Mouse (Mus musculus) MEL (cell line): ENCODE data around the gene Fam204a. TPM values are rescaled to one million over a fixed set of nuclear protein-coding genes. Genes with fewer than 3 reads are reported as not detected.
A peak's percentile ranks its signal among the peaks of the same experiment; 100 is the strongest.

Experiments
- DNase-seq: peaks from one replicate; pipeline ENCODE4 v3.0.0; 2011; ENCODE audit warnings: low read depth, low spot score
- H3K27ac ChIP-seq: 2 replicates; pipeline ENCODE4 v1.5.1; 2012; ENCODE audit warnings: low read depth, mild to moderate bottlenecking, control low read depth, low read length, moderate library complexity; ENCODE audit not compliant: control insufficient read depth
- H3K27me3 ChIP-seq, 2 experiments: fragments of 150-350 bp in 1 of 2; sonication (generic) in 1 of 2; 2 replicates each; pipeline ENCODE4 v1.6.1; 2012; ENCODE audit warnings: low read length in 2 of 2, mild to moderate bottlenecking in 2 of 2, improper control_type of control experiment in 1 of 2, moderate library complexity in 1 of 2; ENCODE audit not compliant: insufficient read depth in 2 of 2, control insufficient read depth in 1 of 2
- H3K36me3 ChIP-seq, 2 experiments: 2 replicates each; pipeline ENCODE4 v1.6.1; 2012 to 2014; ENCODE audit warnings: low read length in 2 of 2, improper control_type of control experiment in 1 of 2, inconsistent platforms in 1 of 2, mild to moderate bottlenecking in 1 of 2; ENCODE audit not compliant: insufficient read depth in 2 of 2, control insufficient read depth in 1 of 2
- H3K4me1 ChIP-seq, 2 experiments: fragments of 150-350 bp in 1 of 2; sonication (generic) in 1 of 2; 2 replicates each; pipeline ENCODE4 v1.6.1; 2012; ENCODE audit warnings: low read length in 2 of 2, improper control_type of control experiment in 1 of 2, mild to moderate bottlenecking in 1 of 2; ENCODE audit not compliant: insufficient read depth in 2 of 2, control insufficient read depth in 1 of 2
- H3K4me3 ChIP-seq, 2 experiments: fragments of 150-350 bp in 1 of 2; sonication (generic) in 1 of 2; 2 replicates each; pipeline ENCODE4 v1.5.1; 2012; ENCODE audit warnings: low read depth in 2 of 2, low read length in 2 of 2, mild to moderate bottlenecking in 2 of 2, moderate library complexity in 2 of 2, control low read depth in 1 of 2, improper control_type of control experiment in 1 of 2; ENCODE audit not compliant: control insufficient read depth in 1 of 2, insufficient read depth in 1 of 2
- H3K79me2 ChIP-seq: 2 replicates; pipeline ENCODE4 v1.6.1; 2012; ENCODE audit warnings: mild to moderate bottlenecking, low read length, moderate library complexity; ENCODE audit not compliant: control insufficient read depth, poor library complexity, insufficient read depth
- H3K9ac ChIP-seq: 2 replicates; pipeline ENCODE4 v1.6.1; 2012; ENCODE audit warnings: low read depth, mild to moderate bottlenecking, control low read depth, low read length, moderate library complexity; ENCODE audit not compliant: control insufficient read depth, poor library complexity, severe bottlenecking
- H3K9me3 ChIP-seq: fragments of 150-350 bp; sonication (generic); replicated peaks from 2 replicates; pipeline ENCODE4 v1.6.1; 2012; ENCODE audit warnings: mild to moderate bottlenecking, low read length, improper control_type of control experiment, moderate library complexity; ENCODE audit not compliant: insufficient read depth
- BHLHE40 ChIP-seq: IDR thresholded peaks from 2 replicates; pipeline ENCODE4 v1.6.1; 2012; ENCODE audit warnings: low read depth, mild to moderate bottlenecking, inconsistent platforms, low read length, improper control_type of control experiment, borderline replicate concordance
- CHD2 ChIP-seq: IDR thresholded peaks from 2 replicates; pipeline ENCODE4 v1.6.1; 2011; ENCODE audit warnings: low read length, improper control_type of control experiment
- CTCF ChIP-seq, 3 experiments: IDR thresholded peaks in 2 of 3; conservative IDR thresholded peaks in 1 of 3; 2 replicates each; pipeline ENCODE4 v1.5.1; 2011 to 2012; ENCODE audit warnings: low read length in 3 of 3, low read depth in 2 of 3, mild to moderate bottlenecking in 2 of 3, improper control_type of control experiment in 1 of 3, inconsistent platforms in 1 of 3, mixed read lengths in 1 of 3, moderate library complexity in 1 of 3; ENCODE audit not compliant: control insufficient read depth in 1 of 3, insufficient read depth in 1 of 3, poor library complexity in 1 of 3, severe bottlenecking in 1 of 3
- E2F4 ChIP-seq: IDR thresholded peaks from 2 replicates; pipeline ENCODE4 v1.6.1; 2011; ENCODE audit warnings: low read depth, low read length, improper control_type of control experiment, borderline replicate concordance
- ELF1 ChIP-seq: IDR thresholded peaks from 2 replicates; pipeline ENCODE4 v1.6.1; 2014; ENCODE audit warnings: low read depth, mild to moderate bottlenecking, inconsistent platforms, low read length, improper control_type of control experiment, moderate library complexity
- EP300 ChIP-seq, 2 experiments: IDR thresholded peaks; 2 replicates each; pipeline ENCODE4 v1.6.1; 2011; ENCODE audit warnings: improper control_type of control experiment in 2 of 2, low read length in 2 of 2, low read depth in 1 of 2, mild to moderate bottlenecking in 1 of 2
- ETS1 ChIP-seq: IDR thresholded peaks from 2 replicates; pipeline ENCODE4 v1.6.1; 2012; ENCODE audit warnings: low read depth, mild to moderate bottlenecking, inconsistent platforms, low read length, improper control_type of control experiment, moderate library complexity
- HCFC1 ChIP-seq: IDR thresholded peaks from 2 replicates; pipeline ENCODE4 v1.6.1; 2012; ENCODE audit warnings: low read depth, mild to moderate bottlenecking, inconsistent platforms, low read length, improper control_type of control experiment, moderate library complexity
- MAFK ChIP-seq: IDR thresholded peaks from 2 replicates; pipeline ENCODE4 v1.6.1; 2011; ENCODE audit warnings: low read depth, mild to moderate bottlenecking, low read length, improper control_type of control experiment, borderline replicate concordance
- MEF2A ChIP-seq: IDR thresholded peaks from 2 replicates; pipeline ENCODE4 v1.6.1; 2014; ENCODE audit warnings: low read depth, mild to moderate bottlenecking, inconsistent platforms, low read length, improper control_type of control experiment; ENCODE audit not compliant: poor library complexity, insufficient replicate concordance, severe bottlenecking; ENCODE audit errors: extremely low read depth
- MYB ChIP-seq: IDR thresholded peaks from 2 replicates; pipeline ENCODE4 v1.6.1; 2011; ENCODE audit warnings: mild to moderate bottlenecking, low read depth, low read length, improper control_type of control experiment
- MYC ChIP-seq: IDR thresholded peaks from 2 replicates; pipeline ENCODE4 v1.6.1; 2011; ENCODE audit warnings: low read depth, mild to moderate bottlenecking, low read length, improper control_type of control experiment, moderate library complexity
- NRF1 ChIP-seq: IDR thresholded peaks from 2 replicates; pipeline ENCODE4 v1.6.1; 2014; ENCODE audit warnings: low read depth, mild to moderate bottlenecking, inconsistent platforms, low read length, improper control_type of control experiment, moderate library complexity; ENCODE audit not compliant: poor library complexity, insufficient read depth, severe bottlenecking
- RAD21 ChIP-seq: IDR thresholded peaks from 2 replicates; pipeline ENCODE4 v1.6.1; 2011; ENCODE audit warnings: mild to moderate bottlenecking, low read depth, low read length, improper control_type of control experiment
- RCOR1 ChIP-seq: IDR thresholded peaks from 2 replicates; pipeline ENCODE4 v1.6.1; 2012; ENCODE audit warnings: low read depth, mild to moderate bottlenecking, inconsistent platforms, low read length, improper control_type of control experiment
- TBP ChIP-seq: IDR thresholded peaks from 2 replicates; pipeline ENCODE4 v1.8.0; 2011; ENCODE audit warnings: low read depth, low read length, improper control_type of control experiment
- TCF12 ChIP-seq: IDR thresholded peaks from 2 replicates; pipeline ENCODE4 v1.6.1; 2014; ENCODE audit warnings: low read depth, mild to moderate bottlenecking, inconsistent platforms, low read length, improper control_type of control experiment, moderate library complexity
- UBTF ChIP-seq: IDR thresholded peaks from 2 replicates; pipeline ENCODE4 v1.6.1; 2012; ENCODE audit warnings: low read depth, mild to moderate bottlenecking, inconsistent platforms, low read length, improper control_type of control experiment, moderate library complexity, borderline replicate concordance; ENCODE audit not compliant: insufficient read depth
- ZNF384 ChIP-seq: IDR thresholded peaks from 2 replicates; pipeline ENCODE4 v1.6.1; 2012; ENCODE audit warnings: low read depth, mild to moderate bottlenecking, inconsistent platforms, low read length, improper control_type of control experiment
- polyA plus RNA-seq, 2 experiments: library from polyadenylated mRNA; stranded (reverse) in 1 of 2; unstranded in 1 of 2; fragments of >175 nt in 1 of 2; fragments of >200 nt in 1 of 2; gene quantifications; 2 replicates each; pipeline versions ENCODE4 v1.2.1 to v1.2.4; 2012; ENCODE audit warnings: low replicate concordance in 2 of 2, low read depth in 1 of 2; ENCODE audit not compliant: insufficient read length in 2 of 2, insufficient read depth in 1 of 2, missing spikeins in 1 of 2
- total RNA-seq: library from RNA; depleted of rRNA; stranded (reverse); fragments of 300-350 nt; gene quantifications from 2 replicates; pipeline ENCODE4 v1.2.3, GENCODE M21; 2012

Fam204a gene
- total and polyA plus RNA-seq, 3 experiments, result 51.2 to 54.0 TPM; not detected in 1

GRCm38 (mm10) chr19:60192790-60193189 is 33.7 kb downstream of the Fam204a start (continued):
- TF ChIP-seq MAFK (peak; percentile 71), UBTF (no peak), RCOR1 (peak; percentile 91), E2F4 (no peak), MYC (0 out of 2 replicates have a peak, but pooled peaks have one; percentile 35), CHD2 (no peak), HCFC1 (0 out of 2 replicates have a peak, but pooled peaks have one; percentile 28), MEF2A (peak; percentile 25; the same call in 1 of the 2 replicates), ZNF384 (peak; percentile 38; the same call in 1 of the 2 replicates), MYB (no peak), EP300 (IDR thresholded peaks at IDR 0.05; ENCODE audit: low read depth in 1 of 2, low read length in 2 of 2) (peak; percentile 88 to 93)

GRCm38 (mm10) chr19:60189206-60189605 is 37.3 kb downstream of the Fam204a start:
- DNase-seq, result no peak
- H3K36me3 ChIP-seq, result peaks cover 3 to 15% of the 10 kb centered on the region in 2 experiments; a peak in 3 of 4 replicates
- no peak overlapping the region for H3K9ac ChIP-seq
- no peak overlapping the region for H3K27ac ChIP-seq
- no peaks in the 10 kb centered on the region for H3K27me3 ChIP-seq
- H3K4me1 ChIP-seq, result peaks cover 8 to 14% of the 10 kb centered on the region in 2 experiments
- H3K79me2 ChIP-seq, result no peaks in the 10 kb centered on the region
- no peak overlapping the region for H3K4me3 ChIP-seq
- TF ChIP-seq RCOR1 (no peak), CHD2 (no peak), RAD21 (no peak), MYB (no peak), MEF2A (no peak), EP300 (IDR thresholded peaks at IDR 0.05; ENCODE audit: low read depth in 1 of 2, low read length in 2 of 2) (no peak), NRF1 (no peak), TCF12 (no peak)
- H3K9me3 ChIP-seq, result no peaks in the 10 kb centered on the region

- TF ChIP-seq ELF1, result no peak
- no peak for TF ChIP-seq TBP
- TF ChIP-seq MYC, result no peak
- TF ChIP-seq BHLHE40, result no peak
- no peak for TF ChIP-seq CTCF (IDR thresholded peaks at IDR 0.05 in 2 of 3, conservative IDR thresholded peaks at IDR 0.05 in 1 of 3; ENCODE audit: control insufficient read depth in 1 of 3, insufficient read depth in 1 of 3, low read depth in 2 of 3, low read length in 3 of 3, poor library complexity in 1 of 3, severe bottlenecking in 1 of 3)
- no peak for TF ChIP-seq ETS1
- Histone ChIP-seq H3K27me3 (no peaks in the 10 kb centered on the region), H3K79me2 (no peaks in the 10 kb centered on the region), H3K4me1 (peaks cover 0 to 2% of the 10 kb centered on the region in 2 experiments; a peak in 3 of 4 replicates), H3K27ac (no peak overlapping the region; the same call in 1 of the 2 replicates), H3K9ac (no peak overlapping the region), H3K9me3 (no peaks in the 10 kb centered on the region), H3K36me3 (peaks cover 0 to 4% of the 10 kb centered on the region in 2 experiments; a peak in 2 of 4 replicates), H3K4me3 (no peak overlapping the region)
- peak; percentile 68 for DNase-seq
Measured at GRCm38 (mm10) chr19:60182901-60183300, 43.6 kb downstream of the Fam204a start.
